Mouse (Mus musculus) spleen, adult 12 weeks (tissue): ENCODE data around the gene Colq.
"Not testable (repeated sequence)": the region's sequence is repeated elsewhere in the genome, so short reads cannot be mapped to it uniquely, and the experiment has no call there.

ENCODE experiments used
- DNase-seq: peaks from one replicate; pipeline ENCODE4 v3.0.0; 2022; ENCODE audit warnings: low spot score

Colq gene

GRCm38 (mm10) chr14:31591243-31591642 lies at the start of gene Colq:
Gene Colq (minus strand): TSS chr14:31591343.
- no peak for DNase-seq

- no peak for DNase-seq
Measured at GRCm38 (mm10) chr14:31640346-31640889, 49.3 kb upstream of the Colq start, which contains the start of gene Gm49387. Gene Gm49387 (minus strand): TSS chr14:31640878.

GRCm38 (mm10) chr14:31630677-31631076 lies 39.5 kb upstream of the Colq start:
- no peak for DNase-seq

GRCm38 (mm10) chr14:31622748-31623147 lies 31.6 kb upstream of the Colq start:
- DNase-seq: no peak

GRCm38 (mm10) chr14:31620591-31621223 lies 29.6 kb upstream of the Colq start:
- no peak for DNase-seq

GRCm38 (mm10) chr14:31617997-31618396 lies 26.9 kb upstream of the Colq start:
- DNase-seq: no peak

GRCm38 (mm10) chr14:31617204-31617603 lies 26.1 kb upstream of the Colq start:
- DNase-seq: no peak

- DNase-seq: no peak
Measured at GRCm38 (mm10) chr14:31613671-31614070, 22.5 kb upstream of the Colq start.

GRCm38 (mm10) chr14:31611986-31612385 lies 20.8 kb upstream of the Colq start:
- no peak for DNase-seq

GRCm38 (mm10) chr14:31605514-31605913 lies 14.4 kb upstream of the Colq start:
- no peak for DNase-seq

GRCm38 (mm10) chr14:31604916-31605315 lies 13.8 kb upstream of the Colq start:
- DNase-seq: no peak

GRCm38 (mm10) chr14:31602616-31602979 lies 11.5 kb upstream of the Colq start:
- DNase-seq: not testable (repeated sequence)

- no peak for DNase-seq
Measured at GRCm38 (mm10) chr14:31601908-31602615, 10.9 kb upstream of the Colq start.

- DNase-seq: no peak
Measured at GRCm38 (mm10) chr14:31597446-31597845, 6.3 kb upstream of the Colq start.

GRCm38 (mm10) chr14:31596408-31596807 lies 5.3 kb upstream of the Colq start:
- DNase-seq: no peak

- no peak for DNase-seq
Measured at GRCm38 (mm10) chr14:31594693-31595092, 3.5 kb upstream of the Colq start.

- no peak for DNase-seq
Measured at GRCm38 (mm10) chr14:31593036-31593435, 1.9 kb upstream of the Colq start.

GRCm38 (mm10) chr14:31586451-31586850 lies 4.7 kb downstream of the Colq start:
- DNase-seq: no peak

- DNase-seq: no peak
Measured at GRCm38 (mm10) chr14:31583082-31583481, 8.1 kb downstream of the Colq start.

GRCm38 (mm10) chr14:31577966-31578735 lies 13.0 kb downstream of the Colq start:
- DNase-seq: no peak

- no peak for DNase-seq
Measured at GRCm38 (mm10) chr14:31576846-31577697, 14.1 kb downstream of the Colq start.

GRCm38 (mm10) chr14:31575866-31576265 lies 15.3 kb downstream of the Colq start:
- DNase-seq: no peak
